Mouse (Mus musculus) spleen, postnatal 14 days (tissue): Measurements from ENCODE around the gene Ssh3.

Experiments used
- DNase-seq, 2 experiments: peaks; one replicate each; pipeline ENCODE4 v3.0.0; 2021 to 2022; ENCODE audit warnings: low spot score in 2 of 2

The Ssh3 gene

GRCm38 (mm10) chr19:4247010-4247409, 22.0 kb downstream of the Ssh3 start:
- no peak for DNase-seq

- DNase-seq = no peak
These were observed 24.2 kb downstream of the Ssh3 start for GRCm38 (mm10) chr19:4244775-4245174.

- DNase-seq = no peak
These were observed 26.6 kb downstream of the Ssh3 start for GRCm38 (mm10) chr19:4242416-4242815.

- DNase-seq = no peak
These were observed 28.7 kb downstream of the Ssh3 start for GRCm38 (mm10) chr19:4240247-4240668.

- no peak for DNase-seq
These were observed 34.4 kb downstream of the Ssh3 start for GRCm38 (mm10) chr19:4234548-4234947.

GRCm38 (mm10) chr19:4232651-4233050, 36.3 kb downstream of the Ssh3 start:
- no peak for DNase-seq

- peak in 1 of 2 experiments; percentile 37 for DNase-seq
These were observed 36.8 kb downstream of the Ssh3 start for GRCm38 (mm10) chr19:4232186-4232572.

GRCm38 (mm10) chr19:4231253-4232185, 37.5 kb downstream of the Ssh3 start, which contains the start of gene Pold4:
TSS of gene Pold4 (plus strand) at chr19:4231899.
- DNase-seq = peak; percentile 87 to 91

GRCm38 (mm10) chr19:4230415-4230814, 38.6 kb downstream of the Ssh3 start:
- no peak for DNase-seq

- DNase-seq = no peak
These were observed 39.4 kb downstream of the Ssh3 start for GRCm38 (mm10) chr19:4229451-4230076.

GRCm38 (mm10) chr19:4228891-4229290, 40.1 kb downstream of the Ssh3 start:
- DNase-seq = no peak

GRCm38 (mm10) chr19:4227894-4228678, 40.9 kb downstream of the Ssh3 start:
- DNase-seq = peak in 1 of 2 experiments; percentile 67

GRCm38 (mm10) chr19:4227446-4227845, 41.5 kb downstream of the Ssh3 start:
- DNase-seq = no peak

GRCm38 (mm10) chr19:4226779-4227178, 42.2 kb downstream of the Ssh3 start:
- no peak for DNase-seq

GRCm38 (mm10) chr19:4222165-4222564, 46.8 kb downstream of the Ssh3 start:
- DNase-seq = no peak

- DNase-seq = no peak
These were observed 47.8 kb downstream of the Ssh3 start for GRCm38 (mm10) chr19:4220957-4221743.

- DNase-seq = no peak
These were observed 48.6 kb downstream of the Ssh3 start for GRCm38 (mm10) chr19:4220416-4220815.

- no peak for DNase-seq
These were observed 49.0 kb downstream of the Ssh3 start for GRCm38 (mm10) chr19:4219943-4220342.

- DNase-seq = no peak
These were observed 50.2 kb downstream of the Ssh3 start for GRCm38 (mm10) chr19:4218784-4219183.

GRCm38 (mm10) chr19:4218293-4218692, 50.7 kb downstream of the Ssh3 start:
- DNase-seq = no peak

- DNase-seq = no peak
These were observed 51.1 kb downstream of the Ssh3 start for GRCm38 (mm10) chr19:4217855-4218254.
